Comparison of ENCODE assay signal across 8 mouse cellular contexts in the genomic region with DNA sequence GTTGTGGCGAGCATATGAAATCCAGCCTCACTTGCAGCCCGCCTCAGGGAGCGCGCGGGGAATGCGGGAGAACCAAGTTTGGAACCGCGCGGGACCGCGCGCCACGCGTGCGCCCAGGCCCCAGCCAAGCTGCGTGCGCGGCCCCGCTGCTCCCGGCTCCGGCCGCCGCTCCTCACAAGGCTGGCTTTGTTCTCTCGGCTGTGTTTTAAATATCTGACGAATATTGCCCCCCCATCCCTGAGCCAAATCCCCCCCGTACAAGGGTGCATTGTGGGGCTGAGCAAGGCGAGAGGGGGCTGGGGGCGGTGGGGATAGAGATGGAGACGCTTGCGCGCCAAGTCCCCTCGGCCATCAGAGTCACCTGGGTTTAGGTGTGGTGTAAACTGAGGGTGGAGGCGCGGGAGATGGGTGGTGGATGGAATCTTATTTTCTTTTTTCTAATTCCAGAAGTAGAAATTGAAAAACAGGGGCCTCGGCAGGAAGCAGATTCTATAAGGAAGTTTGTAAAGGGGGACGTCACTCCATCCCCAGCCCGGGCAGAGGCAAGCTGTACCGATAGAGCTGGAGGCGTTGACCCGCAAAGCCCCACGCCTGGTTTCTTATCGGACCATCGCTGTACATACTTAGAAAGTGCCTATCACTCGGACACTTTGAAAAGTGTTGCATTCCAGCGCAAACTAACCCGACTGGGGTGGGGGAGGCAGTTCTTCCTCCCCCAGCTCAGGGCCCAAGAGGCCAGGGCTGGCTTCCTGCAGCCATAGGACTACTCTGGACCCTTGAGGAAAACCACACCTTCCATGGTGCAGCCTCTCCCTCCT.
DNase-seq lines count a peak whose midpoint lies in the region; ATAC-seq and TF ChIP-seq lines count a peak whose summit lies in the region.

No protein-coding gene starts in this region.

- H3K4me1 ChIP-seq in spleen, adult 2 months (ENCODE audit: control insufficient read depth, insufficient read depth, insufficient read length): peaks cover 9% of the 10 kb centered on the region; the same call in 1 of the 2 replicates
- peaks cover 62% of the 10 kb centered on the region for H3K4me1 ChIP-seq in heart, embryonic 12.5 days (replicated peaks)

- no peak for TF ChIP-seq CTCF in spleen, adult 2 months (IDR thresholded peaks at IDR 0.05; ENCODE audit: extremely low read depth, insufficient read depth, insufficient read length, insufficient replicate concordance)
- no peak for TF ChIP-seq CTCF in layer of hippocampus, adult 2 months (conservative IDR thresholded peaks at IDR 0.05)

- H3K36me3 ChIP-seq in spleen, adult 2 months (ENCODE audit: control insufficient read depth, insufficient read depth, low read length): no peaks in the 10 kb centered on the region
- no peaks in the 10 kb centered on the region for H3K36me3 ChIP-seq in heart, embryonic 12.5 days
- H3K36me3 ChIP-seq in macrophage (ENCODE audit: inconsistent target): no peaks in the 10 kb centered on the region

- H3K4me3 ChIP-seq in spleen, adult 2 months (ENCODE audit: extremely low read depth, insufficient read depth, insufficient read length): peak overlapping the region; percentile 56
- H3K4me3 ChIP-seq in heart, embryonic 12.5 days: peak overlapping the region; percentile 45
- peak overlapping the region; percentile 57 for H3K4me3 ChIP-seq in layer of hippocampus, adult 2 months
- H3K4me3 ChIP-seq in macrophage (ENCODE audit: inconsistent target): peak overlapping the region; percentile 33

- peak overlapping the region; percentile 74 for H3K9ac ChIP-seq in heart, embryonic 12.5 days

- TF ChIP-seq POLR2A in spleen, adult 2 months (IDR thresholded peaks at IDR 0.05; ENCODE audit: low read depth, low read length): no peak

- no peak for DNase-seq in spleen, adult 2 months (ENCODE audit: low read depth in 1 of 2, low spot score in 2 of 2)
- DNase-seq in spleen, adult 12 weeks (ENCODE audit: low spot score): no peak
- peak; percentile 71 for DNase-seq in embryo, embryonic 10 days (ENCODE audit: low spot score)
- DNase-seq in layer of hippocampus, adult 2 months (ENCODE audit: low spot score in 2 of 2): peak; percentile 47 to 57
- DNase-seq in right cerebral cortex, postnatal 4 days: peak; percentile 78
- no peak for DNase-seq in gastrocnemius, postnatal 25 days

- H3K79me2 ChIP-seq in macrophage (ENCODE audit: inconsistent target): no peaks in the 10 kb centered on the region

- WGBS in spleen, adult 2 months: 2% methylated on average over 46 of the region's 46 CpGs
- 1% methylated on average over 46 of the region's 46 CpGs for WGBS in heart, embryonic 12.5 days
- WGBS in macrophage (ENCODE audit: missing documents): 6% methylated on average over 44 of the region's 46 CpGs

- H3K4me2 ChIP-seq in heart, embryonic 12.5 days: peak overlapping the region; percentile 76

- ATAC-seq in heart, embryonic 12.5 days (ENCODE audit: insufficient number of reproducible peaks, low FRiP score): peak; percentile 46; the same call in 1 of the 2 replicates

- H3K27ac ChIP-seq in spleen, adult 2 months (ENCODE audit: insufficient read depth, low read length): 0 out of 2 replicates have a peak overlapping the region, but pooled peaks have one; percentile 22
- peak overlapping the region; percentile 83 for H3K27ac ChIP-seq in heart, embryonic 12.5 days (ENCODE audit: poor library complexity, severe bottlenecking)
- H3K27ac ChIP-seq in layer of hippocampus, adult 2 months: peak overlapping the region; percentile 84
- H3K27ac ChIP-seq in macrophage: no peak overlapping the region

- no peaks in the 10 kb centered on the region for H3K9me3 ChIP-seq in heart, embryonic 12.5 days (replicated peaks)

- no peaks in the 10 kb centered on the region for H3K27me3 ChIP-seq in spleen, adult 2 months (ENCODE audit: control insufficient read depth, insufficient read depth, low read length)
- H3K27me3 ChIP-seq in heart, embryonic 12.5 days (replicated peaks): no peaks in the 10 kb centered on the region

Comparison
In these comparisons a context has a peak if more than half of its experiments do, and no peak if none do; other contexts are left out.
1. DNase-seq: peak in embryo, embryonic 10 days (single experiment), layer of hippocampus, adult 2 months (2 of 2) and right cerebral cortex, postnatal 4 days (single experiment); none in spleen, adult 2 months (0 of 2), spleen, adult 12 weeks (single experiment) and gastrocnemius, postnatal 25 days (single experiment).
2. Peak in every context shown above with its lines, with median percentiles within 50 percentile points of each other: H3K4me3 ChIP-seq.